Mouse (Mus musculus) T-helper 1 cell (primary cell): Measurements from ENCODE around the gene Ptk7.
"Not testable (repeated sequence)": the region's sequence is repeated elsewhere in the genome, so short reads cannot be mapped to it uniquely, and the experiment has no call there.

Experiments
- in situ Hi-C: fragments of 300-600 bp; cut with MboI, MseI; formaldehyde crosslinking; loops from one replicate; pipeline ENCODE4 v1.15.1; 2025; ENCODE audit warnings: high pct_unique_total_duplicates

The Ptk7 gene

DNA sequence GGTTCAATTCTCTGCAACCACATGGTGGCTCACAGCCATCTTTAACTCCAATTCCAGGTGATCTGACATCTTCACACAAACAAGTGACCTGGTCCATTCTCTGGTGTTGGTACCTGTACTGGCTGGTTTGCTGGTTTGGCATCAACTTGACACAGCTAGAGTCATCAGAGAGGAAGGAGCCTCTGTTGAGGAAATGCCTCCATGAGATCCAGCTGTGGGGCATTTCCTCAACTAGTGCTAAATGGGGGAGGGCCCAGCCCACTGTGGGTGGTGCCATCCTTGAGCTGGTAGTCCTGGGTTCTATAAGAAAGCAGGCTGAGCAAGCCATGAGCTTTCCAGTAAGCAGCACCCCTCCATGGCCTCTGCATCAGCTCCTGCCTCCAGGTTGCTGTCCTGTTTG lies 72.0 kb downstream of the Ptk7 start:
- in situ Hi-C loops, result not testable (repeated sequence)

DNA sequence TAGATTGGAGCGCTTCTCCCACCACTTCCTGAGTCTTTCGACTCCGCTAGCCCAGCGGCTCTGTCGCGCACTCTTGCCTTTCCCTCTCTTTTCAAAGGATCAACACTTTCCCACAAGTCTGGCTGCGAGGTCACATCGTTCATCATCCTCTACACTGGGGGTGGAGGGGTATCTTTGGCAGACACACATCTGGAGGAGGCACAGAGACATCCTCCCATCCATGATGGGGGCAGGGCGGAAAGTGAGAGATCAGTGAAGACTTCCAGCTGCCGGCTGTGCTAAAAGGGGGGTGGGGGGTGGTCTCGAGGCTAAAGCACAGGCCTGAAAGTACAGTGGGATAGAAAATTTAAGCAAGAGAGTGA lies 72.7 kb downstream of the Ptk7 start:
- in situ Hi-C loops, result no loop called here

DNA sequence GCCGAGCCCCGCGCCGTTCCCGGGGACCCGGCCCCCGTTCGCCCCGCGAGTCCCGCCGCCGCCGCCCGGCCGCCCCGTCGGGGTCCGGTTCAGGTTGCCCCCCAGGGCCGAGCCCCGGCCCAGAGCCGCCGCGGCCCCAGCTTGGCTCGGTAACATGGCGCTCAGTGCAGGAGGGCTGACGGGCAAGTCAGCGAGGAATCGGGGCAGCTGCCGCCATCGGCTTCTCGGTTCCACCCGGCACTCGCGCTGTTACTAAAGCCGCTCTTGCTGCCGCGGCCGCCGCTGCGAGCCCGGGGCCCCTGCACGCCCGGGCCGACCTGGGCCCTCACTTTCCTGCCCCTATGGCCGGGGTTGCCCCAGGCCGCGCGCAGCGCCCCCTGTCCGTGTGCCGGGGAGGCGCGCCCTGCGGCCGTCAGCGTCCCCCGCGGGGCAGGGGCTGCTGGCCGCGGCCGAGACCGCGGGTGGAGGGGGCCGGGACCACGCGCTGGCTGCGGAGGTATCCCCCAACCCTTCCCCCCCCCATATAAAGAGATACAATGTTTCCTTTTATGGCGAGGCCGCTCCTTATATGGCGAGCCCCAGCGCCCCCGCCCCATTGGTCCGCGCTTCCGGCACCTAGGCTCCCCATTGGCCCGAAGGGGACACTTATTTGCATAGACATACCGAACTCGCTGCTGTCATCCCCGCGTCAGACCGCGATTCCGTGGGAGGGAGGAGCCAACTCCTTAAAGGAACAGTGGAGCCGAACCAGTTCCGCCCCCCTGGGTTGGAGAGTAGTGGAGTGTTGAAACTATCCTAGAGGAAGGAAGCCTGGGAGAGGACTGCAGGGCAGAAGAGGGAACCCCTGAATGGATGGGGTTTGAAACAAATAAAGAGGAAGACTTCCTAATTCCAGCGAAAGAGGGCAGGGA lies 73.4 kb downstream of the Ptk7 start, which contains the start of gene Srf:
Gene Srf (minus strand): TSS at position 503 of the 911 bp plus-strand sequence.
- in situ Hi-C loops, result no loop called here

DNA sequence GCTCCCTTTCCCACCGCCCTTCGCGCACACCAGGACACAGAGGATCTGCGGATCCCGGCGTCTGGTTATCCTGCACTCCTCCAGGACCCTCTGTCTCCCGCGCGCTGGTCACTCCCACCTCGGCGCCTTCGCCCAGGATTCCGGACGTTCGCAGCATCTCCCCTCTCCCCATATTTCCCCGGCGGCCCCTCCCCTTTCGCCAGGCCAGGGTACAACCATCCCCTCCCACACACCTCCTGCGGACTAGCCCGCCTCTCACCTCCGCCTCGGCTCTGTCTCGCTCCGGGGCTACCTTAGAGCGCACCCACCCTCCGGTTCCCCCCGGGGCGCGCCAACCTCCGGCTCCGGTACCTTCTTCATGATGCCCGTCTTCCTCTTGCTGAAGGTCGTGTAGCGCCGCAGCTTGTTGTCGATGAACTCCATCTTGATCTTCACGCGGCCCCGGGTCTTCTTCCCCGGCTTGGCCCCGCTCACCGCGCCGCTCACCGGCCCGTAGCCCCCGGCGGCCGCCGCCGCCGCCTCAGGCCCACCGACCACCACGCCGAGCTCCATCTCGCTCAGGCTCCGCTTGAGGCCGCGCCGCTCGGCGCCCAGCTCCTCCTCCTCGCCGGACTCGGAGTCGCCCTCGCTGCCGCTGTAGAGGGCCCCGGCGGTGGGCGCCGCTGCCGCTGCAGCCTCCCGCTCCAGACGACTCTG lies 74.2 kb downstream of the Ptk7 start:
- in situ Hi-C loops, result loop anchor here (5.0 kb wide), 1 partner anchor 92 kb away; the partner anchor contains the start of genes Klc4 and Mrpl2

DNA sequence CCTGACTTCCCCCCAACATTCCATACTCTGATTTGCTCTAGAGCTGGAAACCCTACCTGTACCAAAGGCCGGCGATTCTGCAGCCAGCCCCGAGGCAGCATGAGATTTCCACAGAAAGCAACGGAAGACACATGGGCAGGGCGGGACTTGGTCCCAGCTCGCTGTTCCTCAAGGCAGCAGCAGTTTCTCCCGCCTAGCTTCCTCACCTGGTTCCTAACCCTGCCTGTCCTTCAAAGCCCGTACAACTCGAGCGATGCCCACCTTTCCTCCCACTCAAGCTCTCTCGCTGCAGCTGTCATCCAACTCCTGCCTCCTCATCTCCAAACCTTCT lies 74.7 kb downstream of the Ptk7 start:
- in situ Hi-C loops, result loop anchor here (5.0 kb wide), 1 partner anchor 93 kb away; the partner anchor contains the start of genes Klc4 and Mrpl2

DNA sequence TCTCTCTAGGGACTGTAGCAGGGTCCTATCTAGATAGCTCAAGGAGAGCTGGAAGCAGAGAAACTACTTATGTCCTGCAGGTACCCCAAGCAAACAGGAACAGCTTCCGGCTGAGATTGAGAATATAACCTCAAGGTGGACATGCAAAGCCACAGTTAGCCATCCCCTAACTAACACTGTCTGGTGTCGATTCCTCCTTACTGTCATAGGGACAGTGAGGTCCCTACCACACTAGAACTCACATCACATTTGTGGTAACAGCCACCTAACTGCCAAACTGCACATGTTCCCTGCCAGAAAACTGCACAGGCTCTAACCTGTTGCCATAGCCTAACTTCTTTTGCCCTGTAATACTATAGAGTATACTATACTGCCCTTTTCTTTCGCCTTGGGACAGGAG lies 75.4 kb downstream of the Ptk7 start:
- in situ Hi-C loops, result loop anchor here (5.0 kb wide), 1 partner anchor 93 kb away; the partner anchor contains the start of genes Klc4 and Mrpl2

DNA sequence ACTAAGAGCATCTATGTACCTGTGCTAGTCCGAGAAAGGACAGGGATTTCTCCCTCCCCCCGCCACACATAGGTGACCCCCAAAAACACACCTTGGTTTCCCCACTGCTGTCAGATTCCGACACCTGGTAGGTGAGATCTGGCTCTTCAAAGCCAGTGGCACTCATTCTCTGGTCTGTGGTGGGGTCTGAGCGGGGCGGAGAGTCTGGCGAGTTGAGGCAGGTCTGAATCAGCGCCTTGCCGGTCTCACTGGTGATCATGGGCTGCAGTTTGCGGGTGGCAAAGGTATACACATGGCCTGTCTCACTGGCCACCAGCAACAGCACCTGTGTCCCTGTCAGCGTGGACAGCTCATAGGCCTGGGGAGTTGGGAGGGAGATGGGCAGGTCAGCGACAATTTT lies 75.8 kb downstream of the Ptk7 start:
- in situ Hi-C loops, result loop anchor here (5.0 kb wide), 1 partner anchor 94 kb away; the partner anchor contains the start of genes Klc4 and Mrpl2

DNA sequence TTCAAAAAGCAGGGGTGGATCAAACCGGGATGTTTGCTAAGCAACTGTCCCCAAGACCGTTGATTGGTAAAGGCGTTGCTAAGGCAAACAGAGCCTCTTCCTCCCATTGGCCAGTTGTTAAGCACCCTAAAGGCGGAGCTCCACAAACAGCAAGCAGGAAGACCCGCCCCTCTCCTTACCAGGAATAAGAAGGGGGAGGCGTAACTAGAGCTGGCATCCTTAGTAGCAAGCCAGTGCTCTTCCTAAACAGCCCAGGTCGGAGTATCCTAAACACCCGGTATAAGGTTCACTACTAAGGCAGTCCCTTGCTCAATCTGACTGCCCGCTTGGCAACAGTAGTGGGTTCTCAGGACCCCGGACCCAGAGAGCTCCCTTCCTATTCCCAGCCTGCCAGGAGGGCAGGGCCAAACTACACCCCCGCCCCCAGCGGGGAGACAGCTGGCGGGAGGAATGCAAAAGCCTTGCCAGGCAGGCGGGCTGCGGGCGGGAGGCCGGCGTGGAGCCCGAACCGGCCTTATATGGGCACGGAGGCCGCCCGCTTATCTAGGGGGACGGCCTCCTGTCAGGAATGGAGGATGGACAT lies 76.4 kb downstream of the Ptk7 start:
- in situ Hi-C loops, result loop anchor here (5.0 kb wide), 1 partner anchor 94 kb away; the partner anchor contains the start of genes Klc4 and Mrpl2

DNA sequence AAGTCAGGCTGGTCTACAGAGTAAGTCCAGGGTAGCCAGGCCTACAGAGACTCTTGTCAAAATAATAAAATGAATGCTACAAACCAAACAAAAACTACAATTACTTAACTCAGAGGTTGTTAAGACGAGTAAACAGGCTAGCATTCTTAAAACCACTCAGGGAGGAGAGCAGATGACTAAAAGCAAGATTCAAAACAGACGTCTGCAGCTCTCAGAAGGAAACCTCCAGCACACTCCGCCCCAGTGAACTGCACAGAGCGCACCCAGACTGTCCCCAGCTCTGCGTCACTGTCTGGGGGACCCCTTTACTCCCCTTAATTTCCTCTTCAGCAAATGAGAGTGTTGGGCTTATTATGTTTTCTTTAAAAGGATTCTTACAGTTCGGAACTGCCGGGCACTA lies 77.2 kb downstream of the Ptk7 start:
- in situ Hi-C loops, result loop anchor here (5.0 kb wide), 1 partner anchor 95 kb away; the partner anchor contains the start of genes Klc4 and Mrpl2

DNA sequence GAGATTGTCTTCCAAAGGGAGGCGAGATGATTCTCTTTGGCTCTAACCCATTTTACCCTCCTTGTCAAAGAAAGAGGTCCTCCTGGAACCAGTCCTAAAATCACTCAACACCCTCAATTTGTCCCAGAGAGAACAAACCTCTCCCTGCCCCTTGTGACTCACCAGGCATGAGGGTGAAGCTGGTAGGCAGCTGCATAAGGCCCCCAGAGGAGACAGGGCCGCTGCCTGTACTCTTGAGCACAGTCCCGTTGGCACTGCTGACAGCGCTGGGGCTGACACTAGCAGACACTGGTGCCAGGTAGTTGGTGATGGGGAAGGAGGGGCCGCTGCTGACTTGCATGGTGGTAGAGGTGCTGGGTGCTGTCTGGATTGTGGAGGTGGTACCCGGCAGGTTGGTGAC lies 77.9 kb downstream of the Ptk7 start:
- in situ Hi-C loops, result loop anchor here (5.0 kb wide), 1 partner anchor 96 kb away; the partner anchor contains the start of genes Klc4 and Mrpl2

DNA sequence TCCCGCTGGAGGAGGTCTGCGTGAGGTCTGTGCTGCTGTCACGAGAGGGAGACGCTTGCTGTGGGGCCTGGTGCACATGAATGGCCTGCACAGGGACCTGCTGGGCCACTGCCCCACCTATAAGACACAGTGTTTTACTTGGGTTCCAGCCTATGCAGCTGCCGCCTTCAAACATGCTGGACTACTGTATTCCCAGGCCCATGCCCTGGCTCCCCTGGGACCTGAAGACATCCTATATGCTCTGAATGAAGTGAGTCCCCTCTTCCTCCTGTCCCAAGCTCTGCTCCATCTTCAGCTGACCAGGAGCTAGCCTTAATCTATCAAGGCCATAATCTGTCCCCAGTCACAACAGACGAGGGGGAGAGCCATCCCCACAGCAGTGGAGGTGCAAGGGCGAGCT lies 78.4 kb downstream of the Ptk7 start:
- in situ Hi-C loops, result loop anchor here (5.0 kb wide), 1 partner anchor 96 kb away; the partner anchor contains the start of genes Klc4 and Mrpl2

DNA sequence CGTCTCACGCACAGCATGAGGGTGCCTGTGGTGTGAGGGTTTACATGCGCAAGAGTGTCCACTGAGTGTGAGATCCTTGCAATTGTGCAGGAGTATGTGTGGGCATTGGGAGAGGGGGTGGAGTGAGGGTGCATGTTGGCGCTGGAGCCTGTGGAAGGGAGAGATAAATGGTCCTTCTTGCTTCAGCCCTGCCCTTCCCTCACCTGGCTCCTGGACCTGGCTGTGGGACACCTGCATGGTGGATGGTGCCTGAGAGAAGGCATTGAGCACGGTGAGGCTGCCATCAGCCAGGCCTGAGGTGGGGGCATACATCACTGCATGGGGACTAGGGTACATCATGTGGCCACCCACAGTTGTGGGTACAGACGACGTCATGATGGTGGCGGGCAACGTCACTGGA lies 79.7 kb downstream of the Ptk7 start:
- in situ Hi-C loops, result loop anchor here (5.0 kb wide), 1 partner anchor 98 kb away; the partner anchor contains the start of genes Klc4 and Mrpl2

DNA sequence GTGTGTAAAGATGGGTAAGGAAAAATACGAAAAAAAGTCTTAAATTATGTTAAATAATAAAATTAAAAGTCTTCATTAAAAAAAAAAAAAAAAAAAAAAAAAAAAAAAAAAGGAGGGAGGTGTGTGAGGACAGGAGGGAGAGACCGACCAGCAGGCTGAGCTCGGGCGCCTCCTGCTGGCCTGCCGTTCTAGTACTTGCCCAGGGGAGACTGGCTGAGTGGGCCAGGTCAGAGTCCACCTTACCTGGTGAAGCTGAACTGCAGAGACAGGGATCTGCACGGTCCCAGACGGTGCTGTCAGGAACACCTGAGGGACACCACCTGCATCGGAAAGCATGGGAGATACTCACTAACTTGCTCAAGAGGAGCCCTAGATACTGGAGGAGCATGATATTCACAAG lies 80.1 kb downstream of the Ptk7 start:
- in situ Hi-C loops, result no loop called here

DNA sequence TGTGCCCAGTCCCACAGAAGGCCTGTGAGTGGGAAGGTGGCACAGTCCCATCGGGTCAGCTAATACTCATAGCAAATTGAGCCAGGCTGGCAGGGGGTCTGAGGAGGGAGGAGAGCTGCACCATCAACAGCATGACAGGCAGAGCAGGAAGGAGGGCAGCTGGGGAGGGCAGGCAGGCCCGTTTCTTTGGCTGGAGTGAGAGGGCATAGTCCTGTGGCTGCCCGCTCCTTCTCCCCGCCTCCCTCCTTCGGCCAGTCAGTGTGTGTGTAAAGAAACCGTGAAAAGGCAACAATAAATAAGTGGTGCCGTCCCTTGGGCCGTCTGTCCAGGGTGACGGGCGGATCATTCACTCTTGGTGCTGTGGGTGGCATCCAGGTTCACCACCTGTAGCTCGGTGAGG lies 80.6 kb downstream of the Ptk7 start:
- in situ Hi-C loops, result no loop called here

DNA sequence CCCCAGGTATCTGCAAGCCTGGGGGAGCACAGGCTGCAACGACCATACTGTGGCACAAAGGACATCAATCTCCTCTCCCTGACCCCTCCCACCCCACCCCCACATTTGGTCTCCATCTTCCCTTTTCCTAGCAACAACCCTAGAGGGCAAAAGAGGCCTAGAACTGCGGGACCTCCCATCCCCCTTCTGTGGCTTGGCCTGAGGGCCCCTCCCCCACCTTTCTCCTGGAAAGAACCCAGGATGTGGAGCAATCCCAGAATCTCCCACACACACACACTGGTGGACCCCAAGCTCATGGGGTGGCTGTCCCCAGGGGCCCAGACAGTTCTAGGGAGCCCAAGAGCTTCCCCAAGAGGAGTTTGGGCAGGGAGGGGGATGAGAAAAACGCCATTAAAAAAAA lies 81.4 kb downstream of the Ptk7 start:
- in situ Hi-C loops, result no loop called here

DNA sequence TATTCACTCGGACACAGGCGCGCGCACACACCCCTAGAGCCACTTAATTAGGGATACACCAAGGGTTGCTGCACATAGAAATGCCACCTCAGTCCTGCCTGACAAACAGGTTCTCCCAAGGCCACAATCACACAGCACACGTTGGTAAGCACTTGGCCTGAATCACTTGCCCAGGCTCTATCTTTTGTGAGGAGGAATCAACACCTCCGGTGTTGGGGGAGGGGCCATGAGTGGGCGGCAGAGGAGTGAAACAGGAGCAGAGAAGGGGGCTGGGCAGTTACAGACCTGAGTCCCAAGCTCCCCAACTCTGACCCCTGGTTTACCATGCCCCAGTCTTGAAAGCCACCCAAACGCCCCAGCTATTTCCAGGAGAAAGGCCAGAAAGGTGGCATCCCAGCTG lies 82.3 kb downstream of the Ptk7 start:
- in situ Hi-C loops, result no loop called here

DNA sequence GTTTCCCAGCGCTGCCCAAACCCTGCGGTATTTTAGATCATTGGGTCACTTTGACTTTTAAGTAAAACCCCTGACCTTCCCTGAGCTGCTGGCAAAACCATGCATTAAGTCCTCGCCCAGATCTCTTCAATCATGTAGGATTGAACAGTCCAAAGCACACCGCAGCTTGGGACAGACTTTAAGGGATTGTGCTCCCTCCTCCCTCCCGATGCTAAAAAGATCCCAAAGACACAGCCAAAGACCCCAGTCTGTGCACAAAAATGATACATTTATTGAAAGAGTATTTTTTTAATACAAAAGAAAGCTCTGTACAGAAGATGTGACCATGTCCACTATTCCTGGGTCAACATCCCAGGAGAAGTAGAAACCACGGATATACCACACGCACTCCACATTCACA lies 82.7 kb downstream of the Ptk7 start:
- in situ Hi-C loops, result no loop called here

DNA sequence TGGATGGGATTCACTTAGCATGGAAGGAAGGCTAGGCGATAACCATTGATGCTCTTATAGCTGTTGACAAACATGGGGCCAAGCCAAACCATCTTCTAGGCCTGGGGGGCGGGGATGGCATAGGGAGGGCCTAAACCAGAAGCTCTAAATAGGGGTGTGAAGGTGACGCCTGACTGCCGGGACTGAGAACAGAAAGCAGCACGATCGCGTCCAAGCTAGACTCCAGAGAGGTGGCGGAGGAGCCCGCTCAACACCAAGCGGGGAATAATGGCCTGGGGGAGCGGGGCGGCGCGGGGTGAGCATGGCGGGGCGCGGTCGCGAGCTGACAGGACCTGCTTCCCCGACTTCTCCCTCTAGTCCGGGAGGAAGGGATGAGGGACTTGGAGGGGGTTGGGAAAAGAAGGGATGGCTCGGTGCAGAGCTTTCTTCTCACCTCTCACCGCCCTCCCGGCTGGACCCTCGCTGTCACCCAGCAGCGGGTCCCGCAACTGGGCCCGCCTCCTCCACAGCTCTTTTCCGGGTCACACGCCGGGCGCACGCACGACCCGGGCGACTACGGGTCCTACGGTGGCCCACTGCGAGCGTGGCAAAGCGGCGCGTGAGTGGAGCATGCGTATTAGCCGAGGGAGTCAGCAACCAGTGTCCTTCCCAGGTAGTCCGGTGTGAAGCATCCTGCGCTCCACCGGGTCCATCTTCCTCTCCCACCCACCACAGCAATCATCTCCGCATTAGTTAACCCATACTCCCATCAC lies 83.3 kb downstream of the Ptk7 start, which contains the start of gene Cul9:
Gene Cul9 (minus strand): TSS at position 576 of the 752 bp plus-strand sequence.
- in situ Hi-C loops, result no loop called here

DNA sequence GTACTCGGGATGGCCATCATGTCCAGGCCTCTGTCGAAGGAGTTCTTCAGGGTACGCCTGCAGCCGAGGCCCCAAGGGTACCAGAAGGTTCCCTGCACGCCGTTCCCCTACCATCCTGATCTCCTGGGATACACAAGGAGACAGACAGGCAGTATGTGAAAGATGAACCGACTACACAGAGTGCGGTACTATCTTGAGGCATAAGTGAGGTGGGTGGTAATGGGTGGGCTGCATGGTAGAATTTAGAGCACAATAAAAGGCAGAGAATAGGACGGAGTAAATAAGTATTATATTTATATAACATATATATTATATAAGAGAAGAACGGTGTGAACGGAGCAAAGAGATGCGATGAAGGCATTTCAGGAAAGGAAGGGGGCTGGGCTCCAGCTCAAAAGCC lies 85.6 kb downstream of the Ptk7 start:
- in situ Hi-C loops, result no loop called here

DNA sequence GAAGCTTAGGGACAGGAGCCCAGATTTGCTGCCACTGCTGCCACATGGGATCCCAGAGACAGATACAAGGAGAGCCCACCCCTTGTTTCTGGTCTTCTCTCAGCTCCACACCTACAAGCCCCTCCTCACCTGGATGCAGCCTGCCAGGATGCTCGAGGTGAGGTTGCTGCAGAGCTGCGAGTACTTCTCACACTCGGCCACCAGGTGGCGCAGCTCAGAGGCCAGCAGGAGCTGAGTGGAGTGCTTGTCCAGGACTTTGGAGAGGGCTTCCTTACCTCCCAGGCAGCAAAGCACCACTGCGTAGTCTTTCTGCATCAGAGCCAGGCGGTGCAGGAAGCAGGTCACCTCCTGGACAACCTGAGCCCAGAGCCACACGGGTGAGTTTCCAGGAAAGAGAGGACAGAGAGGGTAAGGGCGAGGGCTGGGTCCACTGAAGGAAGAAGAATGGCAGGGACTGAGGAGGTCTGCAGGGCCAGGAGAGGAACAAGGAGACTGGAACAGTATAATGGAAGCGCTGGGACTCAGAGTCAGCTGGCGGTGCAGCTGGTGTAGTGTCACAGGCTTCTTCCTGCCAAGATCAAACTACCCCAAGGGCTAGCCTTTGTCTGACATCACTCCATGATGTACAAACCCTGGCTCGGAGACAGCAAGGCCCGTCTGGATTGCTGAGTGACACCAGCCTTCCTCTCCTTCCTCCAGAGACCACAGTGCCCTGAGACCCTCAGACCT lies 103.6 kb downstream of the Ptk7 start:
- in situ Hi-C loops, result no loop called here
